Mouse (Mus musculus): ENCODE results near the gene Cryba1. TPM values are rescaled to one million over a fixed set of nuclear protein-coding genes. Genes with fewer than 3 reads are reported as not detected.

The Cryba1 gene
- not detected for polyA plus RNA-seq (2012; fragmentation: generic; extraction: Trizol)

DNA sequence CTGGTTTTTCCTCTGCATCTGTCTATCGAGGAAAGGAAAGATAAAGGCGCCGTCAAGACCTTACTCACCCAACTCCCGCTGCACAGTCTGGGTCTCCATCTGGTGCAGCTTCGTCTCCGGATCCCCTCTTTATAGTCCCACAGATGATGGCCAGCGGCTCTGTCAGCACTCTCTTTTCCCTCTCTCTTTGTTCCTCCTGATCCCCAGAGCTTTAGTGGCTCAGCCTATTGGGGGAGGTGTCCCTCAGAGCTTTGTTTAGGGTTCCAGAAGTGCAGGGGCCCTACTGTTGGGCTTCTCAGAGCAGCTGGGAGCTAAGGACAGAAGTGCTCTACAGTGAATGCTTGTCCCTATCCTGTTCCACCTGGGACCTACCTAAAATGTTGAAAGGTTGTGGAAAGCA is at the start of gene Cryba1:
Cryba1 (minus strand) TSS at position 101 of the 400 bp plus-strand sequence.
- H3K36me3 ChIP-seq (ENCODE audit: control insufficient read depth, insufficient read depth): no peaks in the 10 kb centered on the region
- TF ChIP-seq MYOD1 (IDR thresholded peaks at IDR 0.05; ENCODE audit: control insufficient read depth in 1 of 3, insufficient read length in 2 of 3, low read depth in 2 of 3) (no peak), USF1 (IDR thresholded peaks at IDR 0.05; ENCODE audit: low read depth) (no peak), MYOG (IDR thresholded peaks at IDR 0.05; ENCODE audit: control insufficient read depth in 1 of 3, insufficient read depth in 1 of 3, insufficient read length in 2 of 3, low read depth in 2 of 3) (no peak), E2F4 (IDR thresholded peaks at IDR 0.05; ENCODE audit: insufficient read depth) (no peak), SRF (IDR thresholded peaks at IDR 0.05; ENCODE audit: control insufficient read depth, insufficient read length, low read depth) (no peak), TCF12 (IDR thresholded peaks at IDR 0.05; ENCODE audit: insufficient read depth, poor library complexity, severe bottlenecking) (no peak), POLR2AphosphoS2 (IDR thresholded peaks at IDR 0.05; ENCODE audit: insufficient read length, low read depth) (no peak), TCF3 (IDR thresholded peaks at IDR 0.05; ENCODE audit: insufficient read length, low read depth) (no peak), CEBPB (IDR thresholded peaks at IDR 0.05; ENCODE audit: insufficient read depth, poor library complexity, severe bottlenecking) (no peak), REST (IDR thresholded peaks at IDR 0.05; ENCODE audit: insufficient read depth, insufficient read length) (no peak), MAX (IDR thresholded peaks at IDR 0.05; ENCODE audit: low read depth) (no peak), POLR2A (IDR thresholded peaks at IDR 0.05; ENCODE audit: insufficient read length, low read depth) (no peak)
- no peaks in the 10 kb centered on the region for H3K27me3 ChIP-seq (ENCODE audit: control insufficient read depth, insufficient read depth, insufficient read length)
- no peak within 1 kb of the TSS for H3K4me3 ChIP-seq
- no peaks in the 10 kb centered on the region for H3K79me2 ChIP-seq (ENCODE audit: control insufficient read depth, insufficient read depth)
- no peak within 1 kb of the TSS for H3K4me2 ChIP-seq (ENCODE audit: low read depth)
- no peak within 1 kb of the TSS for H3ac ChIP-seq (ENCODE audit: control insufficient read depth, insufficient read length)

DNA sequence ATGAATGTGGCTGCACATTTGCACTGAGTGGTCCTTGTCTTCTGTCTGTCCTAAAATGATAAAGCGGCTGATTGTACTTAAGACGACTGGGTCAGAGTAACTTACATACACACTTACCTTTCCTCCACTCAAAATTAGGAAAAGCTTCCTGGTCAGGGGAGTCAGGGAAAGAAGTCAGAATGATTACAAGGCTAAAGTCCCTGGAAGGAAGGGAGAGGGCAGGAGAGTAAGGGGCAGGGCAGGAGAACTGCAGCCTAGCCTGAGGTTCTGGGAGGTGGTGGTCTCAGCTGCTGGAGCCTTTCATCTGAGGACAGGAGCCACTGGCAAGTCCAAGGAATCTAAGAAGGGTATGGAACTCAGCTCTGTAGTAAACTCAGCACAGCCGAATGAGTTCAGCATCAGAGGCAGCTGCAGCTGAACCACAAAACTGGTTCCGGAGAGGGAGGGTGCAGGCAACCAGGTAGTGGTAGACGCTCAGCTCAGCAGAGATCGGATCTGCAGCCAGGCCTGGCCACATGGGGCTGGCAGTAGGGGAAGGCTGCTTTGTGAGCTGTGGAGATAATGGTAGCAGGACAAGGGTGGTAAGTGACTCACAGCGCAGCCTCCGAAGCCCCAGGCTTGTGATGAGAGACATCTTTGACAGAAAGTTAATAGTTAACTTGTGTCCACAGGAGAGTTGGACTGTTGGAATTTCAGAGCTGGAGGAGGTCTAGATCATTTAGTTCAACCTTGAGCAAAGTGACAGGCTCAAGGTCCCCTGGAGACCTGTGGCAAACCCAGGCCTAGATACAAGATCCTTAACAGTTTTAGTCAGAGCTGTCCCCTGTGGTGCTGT is 47.0 kb upstream of the Cryba1 start:
- Histone ChIP-seq H3K79me2 (ENCODE audit: control insufficient read depth, insufficient read depth) (peaks cover 9% of the 10 kb centered on the region), H3K27me3 (ENCODE audit: control insufficient read depth, insufficient read depth, insufficient read length) (no peaks in the 10 kb centered on the region), H3K36me3 (ENCODE audit: control insufficient read depth, insufficient read depth) (no peaks in the 10 kb centered on the region), H3K4me2 (ENCODE audit: low read depth) (no peak overlapping the region), H3K4me3 (no peak overlapping the region), H3ac (ENCODE audit: control insufficient read depth, insufficient read length) (no peak overlapping the region)
- no peak for TF ChIP-seq POLR2AphosphoS2 (IDR thresholded peaks at IDR 0.05; ENCODE audit: insufficient read length, low read depth)
- TF ChIP-seq MAX (IDR thresholded peaks at IDR 0.05; ENCODE audit: low read depth): no peak
- TF ChIP-seq POLR2A (IDR thresholded peaks at IDR 0.05; ENCODE audit: insufficient read length, low read depth): no peak
- TF ChIP-seq CEBPB (IDR thresholded peaks at IDR 0.05; ENCODE audit: insufficient read depth, poor library complexity, severe bottlenecking): no peak
- no peak for TF ChIP-seq REST (IDR thresholded peaks at IDR 0.05; ENCODE audit: insufficient read depth, insufficient read length)
- TF ChIP-seq SRF (IDR thresholded peaks at IDR 0.05; ENCODE audit: control insufficient read depth, insufficient read length, low read depth): no peak

DNA sequence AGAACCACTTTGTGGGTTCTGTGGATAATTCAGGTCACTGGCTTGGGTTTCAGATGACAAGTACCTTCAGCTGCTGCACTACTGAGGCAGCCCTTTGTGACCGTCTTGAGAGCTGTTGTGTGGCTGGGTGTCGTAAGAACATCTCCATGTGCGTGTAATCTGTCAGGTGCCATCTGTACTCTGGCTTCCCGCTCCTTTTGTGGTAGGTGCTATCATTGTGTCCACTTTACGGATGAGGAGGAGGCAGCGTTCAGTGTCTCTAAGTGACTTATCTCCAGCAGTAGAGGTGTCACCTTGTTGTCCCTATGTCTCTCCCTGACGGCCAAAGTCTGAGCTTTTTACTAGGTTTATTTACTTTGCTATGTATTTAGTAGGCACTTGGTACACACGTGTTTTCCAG is 45.3 kb upstream of the Cryba1 start:
- TF ChIP-seq MYOG (IDR thresholded peaks at IDR 0.05; ENCODE audit: control insufficient read depth in 1 of 3, insufficient read depth in 1 of 3, insufficient read length in 2 of 3, low read depth in 2 of 3) (peak in 1 of 3 experiments; percentile 17), E2F4 (IDR thresholded peaks at IDR 0.05; ENCODE audit: insufficient read depth) (no peak)

DNA sequence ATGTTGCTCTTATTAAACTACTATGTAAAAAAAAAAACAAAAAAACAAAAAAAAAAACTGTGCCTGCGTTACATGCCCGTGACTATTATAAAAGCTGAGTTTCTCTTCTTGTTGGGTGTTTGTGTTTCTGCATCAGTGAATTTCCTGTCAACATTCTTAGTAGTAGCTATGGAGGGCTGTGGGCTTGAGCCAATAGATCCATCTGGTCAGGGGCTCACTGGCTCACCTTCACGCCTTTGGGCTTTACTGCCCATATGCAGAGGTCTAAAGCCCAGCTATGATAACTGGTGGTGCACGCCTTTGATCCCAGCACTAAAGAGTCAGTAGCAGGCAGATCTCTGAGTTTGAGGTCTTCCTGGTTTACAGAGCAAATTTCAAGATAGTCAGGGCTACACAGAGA is 44.4 kb upstream of the Cryba1 start:
- TF ChIP-seq MYOG (IDR thresholded peaks at IDR 0.05; ENCODE audit: control insufficient read depth in 1 of 3, insufficient read depth in 1 of 3, insufficient read length in 2 of 3, low read depth in 2 of 3): no peak
- no peak for TF ChIP-seq POLR2A (IDR thresholded peaks at IDR 0.05; ENCODE audit: insufficient read length, low read depth)
- no peak for TF ChIP-seq USF1 (IDR thresholded peaks at IDR 0.05; ENCODE audit: low read depth)
- no peak for TF ChIP-seq TCF12 (IDR thresholded peaks at IDR 0.05; ENCODE audit: insufficient read depth, poor library complexity, severe bottlenecking)
- no peak for TF ChIP-seq MYOD1 (IDR thresholded peaks at IDR 0.05; ENCODE audit: control insufficient read depth in 1 of 3, insufficient read length in 2 of 3, low read depth in 2 of 3)
- no peak for TF ChIP-seq REST (IDR thresholded peaks at IDR 0.05; ENCODE audit: insufficient read depth, insufficient read length)
- no peak for TF ChIP-seq E2F4 (IDR thresholded peaks at IDR 0.05; ENCODE audit: insufficient read depth)
- no peak for TF ChIP-seq POLR2AphosphoS2 (IDR thresholded peaks at IDR 0.05; ENCODE audit: insufficient read length, low read depth)
- no peak for TF ChIP-seq SRF (IDR thresholded peaks at IDR 0.05; ENCODE audit: control insufficient read depth, insufficient read length, low read depth)
- no peak for TF ChIP-seq MAX (IDR thresholded peaks at IDR 0.05; ENCODE audit: low read depth)
- no peak for TF ChIP-seq CEBPB (IDR thresholded peaks at IDR 0.05; ENCODE audit: insufficient read depth, poor library complexity, severe bottlenecking)
- TF ChIP-seq TCF3 (IDR thresholded peaks at IDR 0.05; ENCODE audit: insufficient read length, low read depth): no peak
- Histone ChIP-seq H3K4me2 (ENCODE audit: low read depth) (no peak overlapping the region), H3K27me3 (ENCODE audit: control insufficient read depth, insufficient read depth, insufficient read length) (no peaks in the 10 kb centered on the region), H3ac (ENCODE audit: control insufficient read depth, insufficient read length) (no peak overlapping the region), H3K79me2 (ENCODE audit: control insufficient read depth, insufficient read depth) (peaks cover 29% of the 10 kb centered on the region), H3K4me3 (no peak overlapping the region), H3K36me3 (ENCODE audit: control insufficient read depth, insufficient read depth) (no peaks in the 10 kb centered on the region)

More for the DNA sequence above, 45.3 kb upstream of the Cryba1 start:
- Histone ChIP-seq H3K79me2 (ENCODE audit: control insufficient read depth, insufficient read depth) (peaks cover 20% of the 10 kb centered on the region), H3K36me3 (ENCODE audit: control insufficient read depth, insufficient read depth) (no peaks in the 10 kb centered on the region), H3K4me2 (ENCODE audit: low read depth) (no peak overlapping the region), H3K27me3 (ENCODE audit: control insufficient read depth, insufficient read depth, insufficient read length) (no peaks in the 10 kb centered on the region), H3K4me3 (no peak overlapping the region), H3ac (ENCODE audit: control insufficient read depth, insufficient read length) (no peak overlapping the region)
